Mouse (Mus musculus): ENCODE data around the gene Npffr2. TPM values are rescaled to one million over a fixed set of nuclear protein-coding genes. Genes with fewer than 3 reads are reported as not detected.

Gene Npffr2
- total RNA-seq, 2 experiments from 2014 or later = not detected

Other genes with a start within 250 kb of the Npffr2 start
- not detected for gene Gc, start 69.5 kb upstream of the Npffr2 start, total RNA-seq (2021)

Measured in heart, postnatal 10 days (tissue).